Mouse (Mus musculus): ENCODE measurements around the gene Cyp46a1.

DNA sequence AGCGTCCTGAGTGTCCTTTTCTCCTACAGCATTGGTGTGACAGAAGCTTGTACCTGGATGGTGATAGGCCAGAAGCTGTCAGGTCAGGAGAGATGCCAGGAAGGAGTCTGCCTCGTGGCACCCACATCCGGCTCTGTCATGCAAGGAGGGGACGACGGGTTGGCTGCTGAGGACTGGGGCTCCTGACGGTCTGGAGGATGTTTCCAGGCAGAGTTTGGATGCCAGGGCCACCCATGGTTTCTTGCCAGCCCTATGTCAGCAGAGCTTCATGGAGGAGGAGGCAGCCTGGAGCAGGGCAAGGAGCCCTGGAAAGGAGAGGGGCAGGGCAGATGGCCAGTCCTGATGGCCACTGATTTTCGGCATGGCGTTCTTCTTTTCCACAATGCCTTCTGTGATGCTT is 65.0 kb downstream of the Cyp46a1 start:
- no peak for TF ChIP-seq CTCF (IDR thresholded peaks at IDR 0.05)
- TF ChIP-seq EP300 (IDR thresholded peaks at IDR 0.05) = no peak
